ENCODE assay signal across 20 mouse cellular contexts in genomic region chr1:125478588-125478987, GRCm38 (mm10). TPM values are rescaled to one million over a fixed set of nuclear protein-coding genes. Genes with fewer than 3 reads are reported as not detected.
DNase-seq lines count a peak whose midpoint lies in the region; ATAC-seq and TF ChIP-seq lines count a peak whose summit lies in the region.
"Had no signal": no experiment of that assay in that cellular context is flagged by ENCODE, and none has a peak within 500 bp of the region (broad histone marks: within the 10 kb centered on the region; RNA-seq: fewer than 3 reads in every experiment).

No protein-coding gene starts in this region.

- no peaks in the 10 kb centered on the region for H3K9me3 ChIP-seq in heart, embryonic 11.5 days (replicated peaks; ENCODE audit: control insufficient read depth, low read length)
- H3K9me3 ChIP-seq in heart, embryonic 15.5 days (replicated peaks): no peaks in the 10 kb centered on the region
- H3K9me3 ChIP-seq in G1E (replicated peaks): no peaks in the 10 kb centered on the region
- H3K9me3 ChIP-seq: embryonic facial prominence, embryonic 12.5 days; forebrain, embryonic 15.5 days; hindbrain, embryonic 12.5 days had no signal

- H3K27ac ChIP-seq in heart, embryonic 11.5 days (ENCODE audit: low read depth, low read length): peak overlapping the region; percentile 12; the same call in 1 of the 2 replicates
- peak overlapping the region; percentile 53 for H3K27ac ChIP-seq in heart, embryonic 15.5 days
- H3K27ac ChIP-seq: embryonic facial prominence, embryonic 12.5 days; forebrain, embryonic 15.5 days; hindbrain, embryonic 12.5 days had no signal

- peaks cover 15% of the 10 kb centered on the region for H3K4me1 ChIP-seq in heart, embryonic 11.5 days (ENCODE audit: control insufficient read depth, insufficient read depth, low read length)
- H3K4me1 ChIP-seq in heart, embryonic 15.5 days (replicated peaks): peaks cover 40% of the 10 kb centered on the region
- peaks cover 50% of the 10 kb centered on the region for H3K4me1 ChIP-seq in G1E (ENCODE audit: insufficient read depth, low read depth, low read length)
- H3K4me1 ChIP-seq: forebrain, embryonic 15.5 days had no signal

- TF ChIP-seq CTCF in G1E (IDR thresholded peaks at IDR 0.05; ENCODE audit: low read depth, low read length): no peak

- DNase-seq in heart, postnatal 25 days (ENCODE audit: low spot score): no peak
- DNase-seq in heart, adult 8-10 months (ENCODE audit: low spot score): no peak
- DNase-seq in G1E (ENCODE audit: low spot score): peak; percentile 32
- DNase-seq in MEL-GATA-1-ER (ENCODE audit: extremely low read depth, low read depth): peak; percentile 46
- no peak for DNase-seq in ovary, postnatal 36 days (ENCODE audit: low spot score)
- DNase-seq: adrenal gland, postnatal 14 days; cerebellum, adult 11-12 months; cerebellum, adult 9-10 months; cerebellum, postnatal 25 days; gastrocnemius, postnatal 36 days; kidney, adult 8-10 months had no signal

- no peak overlapping the region for H3K4me3 ChIP-seq in heart, embryonic 11.5 days (ENCODE audit: low read depth, low read length)
- no peak overlapping the region for H3K4me3 ChIP-seq in heart, embryonic 15.5 days
- H3K4me3 ChIP-seq in G1E (ENCODE audit: low read depth, low read length): no peak overlapping the region
- H3K4me3 ChIP-seq: embryonic facial prominence, embryonic 12.5 days; forebrain, embryonic 15.5 days; hindbrain, embryonic 12.5 days had no signal

- intact Hi-C loops in heart, postnatal 25 days (cut with DNase I): no loop called here

- peak overlapping the region; percentile 10; the same call in 1 of the 2 replicates for H3K4me2 ChIP-seq in heart, embryonic 11.5 days
- no peak overlapping the region for H3K4me2 ChIP-seq in heart, embryonic 15.5 days
- H3K4me2 ChIP-seq: embryonic facial prominence, embryonic 12.5 days; forebrain, embryonic 15.5 days; hindbrain, embryonic 12.5 days had no signal

- H3K27me3 ChIP-seq in heart, embryonic 11.5 days (ENCODE audit: control insufficient read depth, insufficient read depth, low read length): no peaks in the 10 kb centered on the region
- H3K27me3 ChIP-seq in heart, embryonic 15.5 days: no peaks in the 10 kb centered on the region
- peaks cover 8% of the 10 kb centered on the region for H3K27me3 ChIP-seq in G1E (ENCODE audit: insufficient read depth, low read length)
- H3K27me3 ChIP-seq: CH12.LX; embryonic facial prominence, embryonic 12.5 days; forebrain, embryonic 15.5 days; hindbrain, embryonic 12.5 days had no signal

- ATAC-seq in heart, embryonic 11.5 days (replicated peaks; ENCODE audit: insufficient number of reproducible peaks, low FRiP score, low TSS enrichment): no peak
- ATAC-seq in heart, embryonic 15.5 days (replicated peaks; ENCODE audit: insufficient number of reproducible peaks, insufficient read depth, low FRiP score, low read depth): no peak
- ATAC-seq in G1E (ENCODE audit: extremely low read depth, insufficient number of reproducible peaks, low FRiP score, poor library complexity, severe bottlenecking): peak; percentile 32
- ATAC-seq: forebrain, embryonic 15.5 days; hindbrain, embryonic 16.5 days; inflammation-experienced regulatory T-cells, adult 6 months; intestine, postnatal 0 days had no signal

- no peaks in the 10 kb centered on the region for H3K36me3 ChIP-seq in heart, embryonic 11.5 days (ENCODE audit: control insufficient read depth, insufficient read depth, low read length)
- H3K36me3 ChIP-seq in heart, embryonic 15.5 days: no peaks in the 10 kb centered on the region
- H3K36me3 ChIP-seq in G1E (replicated peaks): no peaks in the 10 kb centered on the region
- H3K36me3 ChIP-seq: embryonic facial prominence, embryonic 12.5 days; forebrain, embryonic 15.5 days; hindbrain, embryonic 12.5 days had no signal

- no peak overlapping the region for H3K9ac ChIP-seq in heart, embryonic 11.5 days (ENCODE audit: low read depth, low read length)
- H3K9ac ChIP-seq in heart, embryonic 15.5 days: no peak overlapping the region
- H3K9ac ChIP-seq: embryonic facial prominence, embryonic 12.5 days; forebrain, embryonic 15.5 days; hindbrain, embryonic 12.5 days had no signal

- WGBS in heart, embryonic 11.5 days (ENCODE audit: insufficient replicate concordance): 51% methylated on average over 6 of the region's 6 CpGs
- WGBS in heart, embryonic 15.5 days: 39% methylated on average over 6 of the region's 6 CpGs

RNA-seq across cellular contexts. Expression of gene Actr3, which starts 43.1 kb away (rescaled TPM):
- 286 and 318 TPM in 2 replicates for polyA plus RNA-seq in heart, embryonic 11.5 days (2014; fragmentation: Nextera tagmentation; extraction: Ambion mirVana)
- 100 to 1,000 TPM; 125 to 136 TPM for total RNA-seq in heart, postnatal 25 days (2021)
- 267 and 292 TPM in 2 replicates for polyA plus RNA-seq in heart, embryonic 15.5 days (2015; fragmentation: Nextera tagmentation; extraction: Ambion mirVana)
- total RNA-seq in heart, adult 8-10 months (2022): 100 to 1,000 TPM in 2 of 4 experiments, 10 to 100 TPM in 2; 93.7 to 107 (median 101) TPM
- total RNA-seq in G1E (2014; fragmentation: Nextera tagmentation) (569 and 654 TPM in 2 replicates), G1E (2017) (682 and 756 TPM in 2 replicates)
- polyA plus RNA-seq in G1E (2012): 444 and 504 TPM in 2 replicates

Comparison
In these comparisons a context has a peak if more than half of its experiments do, and no peak if none do; other contexts are left out.
1. DNase-seq: peak in G1E (single experiment) and MEL-GATA-1-ER (single experiment); none in heart, postnatal 25 days (single experiment), heart, adult 8-10 months (single experiment) and ovary, postnatal 36 days (single experiment).
2. RNA of gene Actr3, which starts 43.1 kb away (total RNA-seq): 569 to 756 TPM in G1E; 125 to 136 TPM in heart, postnatal 25 days and 93.7 to 107 TPM in heart, adult 8-10 months; every median in the first group is over 4 times any median in the second.